Mouse (Mus musculus) cerebellum, adult (tissue): ENCODE results near the gene Ptprk.

Source experiments
- ATAC-seq: cut with Nextera tagmentation; 2 replicates; pipeline ENCODE4 v1.9.2; 2017; ENCODE audit warnings: mild to moderate bottlenecking, moderate library complexity, mixed read lengths; ENCODE audit not compliant: insufficient number of reproducible peaks, low FRiP score, low TSS enrichment

Ptprk gene

GRCm38 (mm10) chr10:28182081-28182480, 107.5 kb downstream of the Ptprk start:
- ATAC-seq, result no peak

DNA sequence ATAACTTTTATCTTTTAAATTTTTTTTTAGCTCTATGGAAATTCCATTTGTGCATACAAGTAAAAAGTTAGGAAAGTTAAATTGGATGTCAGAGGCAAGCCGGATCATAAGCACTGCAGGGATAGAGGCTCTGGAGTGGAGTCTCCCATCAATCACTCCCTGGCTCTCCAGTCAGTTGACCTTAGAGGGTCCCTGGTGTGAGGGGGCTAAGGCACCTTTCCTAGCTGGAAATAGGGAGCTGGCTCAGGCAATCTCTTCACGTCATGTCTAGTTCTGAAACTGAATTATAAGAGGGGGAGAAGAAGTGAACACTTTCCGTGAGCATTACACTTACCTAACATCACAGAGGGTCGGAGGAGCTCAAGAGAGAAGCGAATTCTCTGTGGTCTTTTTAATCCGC, 110.1 kb downstream of the Ptprk start:
- ATAC-seq, result no peak

- no peak for ATAC-seq
Observed at GRCm38 (mm10) chr10:28185326-28185725, 110.7 kb downstream of the Ptprk start.

DNA sequence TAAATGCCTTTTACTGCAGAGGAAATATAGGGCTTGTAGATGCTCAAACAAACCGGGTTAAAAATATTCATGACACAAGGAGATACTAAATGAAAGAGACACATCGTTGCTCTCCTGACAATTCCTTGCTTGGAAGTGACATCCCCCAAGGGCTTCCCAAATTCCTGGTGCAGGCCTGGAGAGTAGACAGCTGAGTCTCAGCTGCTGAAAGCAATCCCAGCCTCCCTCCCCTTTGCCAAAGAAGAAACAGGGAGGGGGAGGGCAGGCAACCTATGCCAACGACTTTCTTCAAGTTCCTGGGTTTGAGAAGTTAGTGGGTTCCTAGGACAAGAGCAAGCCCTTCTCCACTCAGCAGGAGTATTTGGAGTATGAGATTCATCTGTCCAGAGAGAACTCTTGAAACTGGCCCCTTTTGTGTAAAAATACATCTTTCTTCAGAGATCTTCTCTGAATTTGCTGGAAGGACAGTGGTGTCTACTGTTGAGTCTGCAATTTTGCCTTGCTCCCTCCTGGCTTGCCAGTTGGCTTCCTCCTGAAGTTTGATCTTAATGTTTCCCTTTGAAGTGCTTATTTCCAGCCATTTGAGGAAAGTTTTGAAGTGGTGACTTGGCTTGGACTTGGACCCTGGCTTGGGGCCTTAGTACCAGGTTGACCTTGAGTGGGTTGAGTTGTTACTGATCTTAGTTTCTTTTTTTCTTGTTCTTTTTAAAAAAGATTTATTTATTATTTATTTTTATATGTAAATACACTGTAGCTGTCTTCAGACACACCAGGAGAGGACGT, 111.6 kb downstream of the Ptprk start:
- no peak for ATAC-seq

- no peak for ATAC-seq
Observed at GRCm38 (mm10) chr10:28191440-28191839, 116.8 kb downstream of the Ptprk start.

DNA sequence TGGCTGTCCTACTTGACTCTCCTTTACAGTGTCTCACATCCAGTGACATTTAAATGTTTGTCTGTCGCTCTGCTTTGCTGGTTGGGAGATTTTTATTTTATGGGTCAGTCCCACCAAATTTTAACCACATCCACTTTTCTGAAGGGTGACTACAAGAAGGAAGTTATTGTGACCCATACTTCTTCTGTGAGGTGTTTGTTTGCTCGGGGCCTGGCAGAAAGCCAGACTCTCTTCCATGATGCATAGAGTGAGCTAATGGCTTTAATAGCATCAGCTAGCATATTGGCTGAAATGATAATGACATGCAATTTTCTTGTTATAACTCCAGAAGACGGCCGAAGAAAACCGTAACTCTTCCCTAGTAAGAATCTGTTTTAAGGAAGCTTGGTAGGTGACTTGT, 119.0 kb downstream of the Ptprk start:
- no peak for ATAC-seq

GRCm38 (mm10) chr10:28200609-28201008, 126.0 kb downstream of the Ptprk start:
- ATAC-seq, result no peak

GRCm38 (mm10) chr10:28209394-28209793, 134.8 kb downstream of the Ptprk start:
- ATAC-seq, result no peak

DNA sequence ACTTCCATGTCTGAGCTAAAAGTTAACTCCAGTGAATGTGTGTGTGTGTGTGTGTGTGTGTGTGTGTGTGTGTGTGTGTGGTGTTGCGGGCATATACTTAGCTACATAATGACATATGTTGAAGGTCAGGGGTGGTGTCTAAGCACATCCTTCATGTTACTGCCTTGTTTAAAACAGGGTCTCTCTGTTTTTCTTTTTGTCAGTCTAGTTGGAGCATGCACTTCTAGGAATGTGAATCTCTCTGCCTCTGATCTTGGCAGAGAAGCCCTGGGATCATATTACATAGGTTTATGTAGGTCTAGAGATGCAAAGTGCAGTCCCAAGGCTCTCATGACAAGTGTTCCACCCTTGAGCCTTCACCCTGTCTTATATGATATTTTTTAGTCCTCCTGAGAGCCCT, 137.5 kb downstream of the Ptprk start:
- ATAC-seq, result no peak

DNA sequence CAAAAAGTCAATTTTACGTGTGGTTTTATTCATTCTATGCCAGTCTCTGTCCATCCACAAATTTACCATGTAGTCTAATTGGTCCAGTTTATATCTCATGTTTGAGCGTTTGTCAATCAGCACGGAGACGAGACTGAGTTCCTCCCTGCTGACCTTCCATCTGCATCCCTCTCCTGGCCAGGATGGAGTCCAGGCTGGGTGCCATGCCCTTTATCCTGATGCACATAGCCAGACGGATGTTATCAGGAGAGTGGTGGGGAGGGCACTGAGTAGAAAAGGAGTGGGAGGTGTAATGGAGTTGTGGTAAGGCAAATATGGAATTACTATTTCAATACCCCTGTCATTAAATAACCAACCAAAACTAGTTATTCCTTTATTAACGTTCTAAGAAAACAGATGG, 140.5 kb downstream of the Ptprk start:
- peak; percentile 94 for ATAC-seq

DNA sequence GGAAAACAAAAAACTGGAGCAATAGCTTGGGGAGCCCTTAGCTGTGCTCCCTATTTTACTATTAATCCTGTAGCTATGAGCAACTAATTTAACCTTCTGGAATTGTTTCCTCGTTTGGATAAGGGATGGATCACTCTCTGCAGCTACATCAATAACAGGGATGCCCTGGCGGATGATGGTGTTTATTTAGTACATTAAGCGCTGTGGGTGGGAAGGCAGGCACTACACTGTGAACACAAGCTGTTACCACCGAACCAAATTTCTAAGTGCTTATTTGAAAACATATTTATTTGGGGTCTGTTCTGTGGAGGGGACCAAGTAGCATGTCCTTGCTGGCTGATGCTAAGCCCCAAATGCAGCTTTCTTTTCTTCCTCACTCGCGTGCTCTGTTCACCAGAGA, 149.0 kb downstream of the Ptprk start:
- no peak for ATAC-seq

- no peak for ATAC-seq
Observed at GRCm38 (mm10) chr10:28224376-28224775, 149.8 kb downstream of the Ptprk start.

- ATAC-seq, result no peak
Observed at GRCm38 (mm10) chr10:28225536-28226075, 151.0 kb downstream of the Ptprk start.

DNA sequence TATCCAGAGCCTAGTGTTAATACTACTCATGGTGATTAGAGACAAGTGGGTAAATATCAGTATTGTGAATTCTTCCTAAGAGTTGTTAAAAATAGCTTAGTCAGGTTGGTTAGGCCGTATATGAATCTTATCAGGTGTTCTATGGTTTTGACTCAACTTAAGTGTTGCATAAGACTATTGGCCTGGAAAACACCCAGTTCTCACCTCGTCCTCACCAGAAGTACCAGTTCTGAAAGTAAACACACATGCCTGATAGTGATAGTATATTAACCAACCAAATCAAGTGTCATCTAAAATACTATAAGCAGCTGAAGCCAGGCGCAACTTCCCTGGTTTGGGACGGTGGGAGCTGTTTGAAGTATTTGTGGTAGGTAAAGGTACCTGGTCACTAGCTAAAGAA, 153.1 kb downstream of the Ptprk start:
- no peak for ATAC-seq

DNA sequence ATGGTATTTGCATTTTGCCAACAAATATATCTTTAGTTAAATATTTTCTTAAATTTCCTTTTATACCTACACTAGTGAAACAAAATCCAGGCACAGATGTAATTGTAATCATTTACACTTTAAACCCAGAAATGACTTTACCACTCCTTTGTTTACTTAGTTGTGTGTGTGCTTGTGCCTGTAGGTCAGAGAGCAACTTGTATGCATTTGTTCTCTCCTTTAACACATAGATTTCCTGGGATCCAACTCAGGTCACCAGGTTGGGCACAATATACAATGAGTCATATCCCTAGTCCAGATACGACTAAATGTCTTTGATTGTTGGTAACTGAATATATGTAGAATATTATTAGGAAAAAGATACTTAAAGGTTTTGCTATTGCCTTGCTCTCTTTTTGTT, 153.6 kb downstream of the Ptprk start:
- no peak for ATAC-seq

GRCm38 (mm10) chr10:28232273-28233167, 157.9 kb downstream of the Ptprk start:
- no peak for ATAC-seq

- no peak for ATAC-seq
Observed at GRCm38 (mm10) chr10:28249047-28249446, 174.4 kb downstream of the Ptprk start.

DNA sequence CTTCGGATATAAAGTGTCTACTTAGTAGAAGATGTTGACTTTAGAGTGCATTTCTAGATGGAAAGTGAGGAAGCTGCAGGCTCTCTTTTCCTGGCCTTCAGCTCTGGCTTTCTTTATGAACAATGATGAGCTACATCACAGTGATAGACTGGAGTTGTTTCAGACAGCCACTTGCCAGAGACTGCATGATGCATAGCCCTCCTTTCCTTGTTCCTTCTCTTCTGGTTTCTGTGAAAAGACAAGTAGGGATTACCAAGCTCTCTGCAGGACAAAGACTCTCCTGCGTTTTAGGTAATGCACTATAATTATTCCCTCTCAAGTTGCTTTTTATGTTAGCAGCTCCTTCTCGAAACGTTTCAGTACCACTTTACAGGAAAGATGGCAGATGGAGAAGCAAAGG, 176.8 kb downstream of the Ptprk start:
- no peak for ATAC-seq

- ATAC-seq, result no peak
Observed at GRCm38 (mm10) chr10:28260651-28261050, 186.0 kb downstream of the Ptprk start.

- no peak for ATAC-seq
Observed at GRCm38 (mm10) chr10:28262159-28262558, 187.5 kb downstream of the Ptprk start.

- no peak for ATAC-seq
Observed at GRCm38 (mm10) chr10:28263546-28263945, 188.9 kb downstream of the Ptprk start.
